Mouse (Mus musculus) CD4-positive, CD25-positive, alpha-beta regulatory T cell, adult 2 months (primary cell): ENCODE data around the gene Zc4h2.
A peak's percentile ranks its signal among the peaks of the same experiment; 100 is the strongest.

Experiments
- DNase-seq: peaks from one replicate; pipeline ENCODE4 v3.0.0-alpha.2; 2012; ENCODE audit warnings: low read depth, low spot score

Gene Zc4h2

GRCm38 (mm10) chrX:95657804-95658599, at the start of gene Zc4h2:
Gene Zc4h2, minus strand, starts transcription at chrX:95658509.
- peak; percentile 80 for DNase-seq

- peak; percentile 45 for DNase-seq
Observed at GRCm38 (mm10) chrX:95687119-95687518, 28.8 kb upstream of the Zc4h2 start.

GRCm38 (mm10) chrX:95682206-95682605, 23.9 kb upstream of the Zc4h2 start:
- no peak for DNase-seq

- DNase-seq = no peak
Observed at GRCm38 (mm10) chrX:95658600-95659084, 333 bp upstream of the Zc4h2 start.

- DNase-seq = no peak
Observed at GRCm38 (mm10) chrX:95600609-95601008, 57.7 kb downstream of the Zc4h2 start.
